Mouse (Mus musculus): Measurements from ENCODE around the gene Bud23. TPM values are rescaled to one million over a fixed set of nuclear protein-coding genes. Genes with fewer than 3 reads are reported as not detected.

The Bud23 gene
- polyA plus RNA-seq, 1 experiment: 71.1 TPM

- TF ChIP-seq CTCF (IDR thresholded peaks at IDR 0.05; ENCODE audit: low read depth, low read length): no peak
- no peak for TF ChIP-seq EP300 (IDR thresholded peaks at IDR 0.05; ENCODE audit: insufficient read depth, low read depth, low read length)
- no peak for TF ChIP-seq POLR2A (IDR thresholded peaks at IDR 0.05; ENCODE audit: insufficient read depth, low read length)
- Histone ChIP-seq H3K27ac (ENCODE audit: insufficient read depth, low read length) (no peak overlapping the region), H3K4me3 (ENCODE audit: low read depth, low read length) (no peak overlapping the region), H3K36me3 (ENCODE audit: control insufficient read depth, insufficient read depth, low read length, poor library complexity, severe bottlenecking) (no peaks in the 10 kb centered on the region), H3K27me3 (ENCODE audit: control insufficient read depth, insufficient read depth, low read length, poor library complexity, severe bottlenecking) (no peaks in the 10 kb centered on the region), H3K9me3 (replicated peaks; ENCODE audit: control insufficient read depth, insufficient read depth, low read length, poor library complexity, severe bottlenecking) (no peaks in the 10 kb centered on the region), H3K4me1 (ENCODE audit: control insufficient read depth, insufficient read depth, low read length) (no peaks in the 10 kb centered on the region), H3K9ac (ENCODE audit: low read depth, poor library complexity, severe bottlenecking) (no peak overlapping the region)
Measured at GRCm38 (mm10) chr5:135021814-135022213, 42.9 kb downstream of the Bud23 start.

- no peak overlapping the region for H3K27ac ChIP-seq (ENCODE audit: insufficient read depth, low read length)
- no peak overlapping the region for H3K9ac ChIP-seq (ENCODE audit: low read depth, poor library complexity, severe bottlenecking)
- H3K4me1 ChIP-seq (ENCODE audit: control insufficient read depth, insufficient read depth, low read length): no peaks in the 10 kb centered on the region
- no peaks in the 10 kb centered on the region for H3K27me3 ChIP-seq (ENCODE audit: control insufficient read depth, insufficient read depth, low read length, poor library complexity, severe bottlenecking)
- H3K9me3 ChIP-seq (replicated peaks; ENCODE audit: control insufficient read depth, insufficient read depth, low read length, poor library complexity, severe bottlenecking): no peaks in the 10 kb centered on the region
- no peaks in the 10 kb centered on the region for H3K36me3 ChIP-seq (ENCODE audit: control insufficient read depth, insufficient read depth, low read length, poor library complexity, severe bottlenecking)
- TF ChIP-seq CTCF (IDR thresholded peaks at IDR 0.05; ENCODE audit: low read depth, low read length): peak; percentile 32
- no peak for TF ChIP-seq EP300 (IDR thresholded peaks at IDR 0.05; ENCODE audit: insufficient read depth, low read depth, low read length)
- no peak overlapping the region for H3K4me3 ChIP-seq (ENCODE audit: low read depth, low read length)
Measured at GRCm38 (mm10) chr5:135016224-135016759, 48.5 kb downstream of the Bud23 start.

GRCm38 (mm10) chr5:135015497-135015896 is 49.3 kb downstream of the Bud23 start:
- Histone ChIP-seq H3K4me3 (ENCODE audit: low read depth, low read length) (no peak overlapping the region), H3K9ac (ENCODE audit: low read depth, poor library complexity, severe bottlenecking) (no peak overlapping the region), H3K9me3 (replicated peaks; ENCODE audit: control insufficient read depth, insufficient read depth, low read length, poor library complexity, severe bottlenecking) (no peaks in the 10 kb centered on the region), H3K36me3 (ENCODE audit: control insufficient read depth, insufficient read depth, low read length, poor library complexity, severe bottlenecking) (0 out of 2 replicates have a peak, but pooled peaks cover 2% of the 10 kb centered on the region), H3K27ac (ENCODE audit: insufficient read depth, low read length) (no peak overlapping the region), H3K4me1 (ENCODE audit: control insufficient read depth, insufficient read depth, low read length) (peaks cover 6% of the 10 kb centered on the region), H3K27me3 (ENCODE audit: control insufficient read depth, insufficient read depth, low read length, poor library complexity, severe bottlenecking) (no peaks in the 10 kb centered on the region)
- peak; percentile 99 for TF ChIP-seq CTCF (IDR thresholded peaks at IDR 0.05; ENCODE audit: low read depth, low read length)
- no peak for TF ChIP-seq POLR2A (IDR thresholded peaks at IDR 0.05; ENCODE audit: insufficient read depth, low read length)
- TF ChIP-seq EP300 (IDR thresholded peaks at IDR 0.05; ENCODE audit: insufficient read depth, low read depth, low read length): no peak

GRCm38 (mm10) chr5:135012671-135013441 is 51.9 kb downstream of the Bud23 start:
- H3K9ac ChIP-seq (ENCODE audit: low read depth, poor library complexity, severe bottlenecking): peak overlapping the region; percentile 65
- TF ChIP-seq EP300 (IDR thresholded peaks at IDR 0.05; ENCODE audit: insufficient read depth, low read depth, low read length) (peak; percentile 75; the same call in 1 of the 2 replicates), CTCF (IDR thresholded peaks at IDR 0.05; ENCODE audit: low read depth, low read length) (peak; percentile 89), POLR2A (IDR thresholded peaks at IDR 0.05; ENCODE audit: insufficient read depth, low read length) (no peak)
- H3K4me1 ChIP-seq (ENCODE audit: control insufficient read depth, insufficient read depth, low read length): peaks cover 6% of the 10 kb centered on the region
- H3K27ac ChIP-seq (ENCODE audit: insufficient read depth, low read length): peak overlapping the region; percentile 93
- H3K4me3 ChIP-seq (ENCODE audit: low read depth, low read length): peak overlapping the region; percentile 52
- H3K36me3 ChIP-seq (ENCODE audit: control insufficient read depth, insufficient read depth, low read length, poor library complexity, severe bottlenecking): 0 out of 2 replicates have a peak, but pooled peaks cover 2% of the 10 kb centered on the region
- no peaks in the 10 kb centered on the region for H3K27me3 ChIP-seq (ENCODE audit: control insufficient read depth, insufficient read depth, low read length, poor library complexity, severe bottlenecking)
- H3K9me3 ChIP-seq (replicated peaks; ENCODE audit: control insufficient read depth, insufficient read depth, low read length, poor library complexity, severe bottlenecking): no peaks in the 10 kb centered on the region

GRCm38 (mm10) chr5:135011809-135012613 is 52.7 kb downstream of the Bud23 start:
- H3K4me3 ChIP-seq (ENCODE audit: low read depth, low read length): peak overlapping the region; percentile 52
- 0 out of 2 replicates have a peak, but pooled peaks have one; percentile 25 for TF ChIP-seq EP300 (IDR thresholded peaks at IDR 0.05; ENCODE audit: insufficient read depth, low read depth, low read length)
- TF ChIP-seq CTCF (IDR thresholded peaks at IDR 0.05; ENCODE audit: low read depth, low read length): no peak
- H3K9ac ChIP-seq (ENCODE audit: low read depth, poor library complexity, severe bottlenecking): peak overlapping the region; percentile 65
- peak overlapping the region; percentile 93 for H3K27ac ChIP-seq (ENCODE audit: insufficient read depth, low read length)
- no peaks in the 10 kb centered on the region for H3K27me3 ChIP-seq (ENCODE audit: control insufficient read depth, insufficient read depth, low read length, poor library complexity, severe bottlenecking)
- H3K4me1 ChIP-seq (ENCODE audit: control insufficient read depth, insufficient read depth, low read length): peaks cover 6% of the 10 kb centered on the region
- H3K36me3 ChIP-seq (ENCODE audit: control insufficient read depth, insufficient read depth, low read length, poor library complexity, severe bottlenecking): 0 out of 2 replicates have a peak, but pooled peaks cover 2% of the 10 kb centered on the region
- H3K9me3 ChIP-seq (replicated peaks; ENCODE audit: control insufficient read depth, insufficient read depth, low read length, poor library complexity, severe bottlenecking): no peaks in the 10 kb centered on the region
